9 mouse cellular contexts compared by ENCODE assay signal in genomic region chr4:117342751-117343150, GRCm38 (mm10).
A peak's percentile ranks its signal among the peaks of the same experiment; 100 is the strongest.
DNase-seq lines count a peak whose midpoint lies in the region; ATAC-seq and TF ChIP-seq lines count a peak whose summit lies in the region.
"Had no signal": no experiment of that assay in that cellular context is flagged by ENCODE, and none has a peak within 500 bp of the region (broad histone marks: within the 10 kb centered on the region; RNA-seq: fewer than 3 reads in every experiment).

No protein-coding gene starts in this region.

- peak; percentile 9 for DNase-seq in cerebellum, adult 11-12 months
- no peak for DNase-seq in cerebellum, adult 9-11 months
- DNase-seq in kidney, postnatal 4 days = peak; percentile 51 to 62
- DNase-seq in kidney, postnatal 25 days = no peak
- peak; percentile 35 for DNase-seq in hindbrain, postnatal 0 days (ENCODE audit: low spot score)
- DNase-seq in thymus, postnatal 14 days = no peak

- ATAC-seq in hindbrain, postnatal 0 days = peak; percentile 61
- no peak for ATAC-seq in midbrain, embryonic 12.5 days (ENCODE audit: low FRiP score, low read depth)
- ATAC-seq in liver, embryonic 12.5 days = no peak

- no peak overlapping the region for H3K27ac ChIP-seq in hindbrain, postnatal 0 days
- H3K27ac ChIP-seq in midbrain, embryonic 12.5 days (replicated peaks) = peak overlapping the region; percentile 31; the same call in 1 of the 2 replicates
- H3K27ac ChIP-seq in liver, embryonic 12.5 days = no peak overlapping the region

- H3K4me1 ChIP-seq in hindbrain, postnatal 0 days (ENCODE audit: insufficient read depth, low read length) = no peaks in the 10 kb centered on the region
- H3K4me1 ChIP-seq in midbrain, embryonic 12.5 days = peaks cover 8% of the 10 kb centered on the region; the same call in 1 of the 2 replicates
- no peaks in the 10 kb centered on the region for H3K4me1 ChIP-seq in liver, embryonic 12.5 days

- no peak overlapping the region for H3K4me2 ChIP-seq in hindbrain, postnatal 0 days (ENCODE audit: low read depth, low read length)
- no peak overlapping the region for H3K4me2 ChIP-seq in midbrain, embryonic 12.5 days (replicated peaks)
- no peak overlapping the region for H3K4me2 ChIP-seq in liver, embryonic 12.5 days

- H3K36me3 ChIP-seq in hindbrain, postnatal 0 days (ENCODE audit: insufficient read depth, low read length) = no peaks in the 10 kb centered on the region
- no peaks in the 10 kb centered on the region for H3K36me3 ChIP-seq in midbrain, embryonic 12.5 days
- no peaks in the 10 kb centered on the region for H3K36me3 ChIP-seq in liver, embryonic 12.5 days

- WGBS in hindbrain, postnatal 0 days = 32% methylated on average over 12 of the region's 12 CpGs
- 30% methylated on average over 12 of the region's 12 CpGs for WGBS in midbrain, embryonic 12.5 days
- 60% methylated on average over 12 of the region's 12 CpGs for WGBS in liver, embryonic 12.5 days (ENCODE audit: insufficient replicate concordance)

- no peaks in the 10 kb centered on the region for H3K9me3 ChIP-seq in hindbrain, postnatal 0 days (ENCODE audit: low read length)
- H3K9me3 ChIP-seq in midbrain, embryonic 12.5 days = no peaks in the 10 kb centered on the region
- no peaks in the 10 kb centered on the region for H3K9me3 ChIP-seq in liver, embryonic 12.5 days (replicated peaks)

- no peak for TF ChIP-seq CTCF in hindbrain, postnatal 0 days (IDR thresholded peaks at IDR 0.05; ENCODE audit: low read depth)

- 0 out of 2 replicates have a peak, but pooled peaks cover 3% of the 10 kb centered on the region for H3K27me3 ChIP-seq in hindbrain, postnatal 0 days (ENCODE audit: insufficient read depth, low read length)
- H3K27me3 ChIP-seq in midbrain, embryonic 12.5 days = peaks cover 52% of the 10 kb centered on the region
- H3K27me3 ChIP-seq in liver, embryonic 12.5 days (replicated peaks) = no peaks in the 10 kb centered on the region

- H3K4me3 ChIP-seq in hindbrain, postnatal 0 days (ENCODE audit: low read length) = no peak overlapping the region
- no peak overlapping the region for H3K4me3 ChIP-seq in midbrain, embryonic 12.5 days
- H3K4me3 ChIP-seq in liver, embryonic 12.5 days = no peak overlapping the region
- H3K4me3 ChIP-seq: myocyte had no signal

- H3K9ac ChIP-seq in hindbrain, postnatal 0 days (replicated peaks; ENCODE audit: low read length) = no peak overlapping the region
- H3K9ac ChIP-seq in midbrain, embryonic 12.5 days (replicated peaks) = no peak overlapping the region
- H3K9ac ChIP-seq in liver, embryonic 12.5 days = no peak overlapping the region

Comparison
In these comparisons a context has a peak if more than half of its experiments do, and no peak if none do; other contexts are left out.
1. DNase-seq: peak in cerebellum, adult 11-12 months (single experiment), kidney, postnatal 4 days (2 of 2) and hindbrain, postnatal 0 days (single experiment); none in cerebellum, adult 9-11 months (single experiment), kidney, postnatal 25 days (0 of 2) and thymus, postnatal 14 days (single experiment).